Comparison of ENCODE assay signal across 14 mouse cellular contexts in genomic region chr7:92280925-92281324, GRCm38 (mm10).
DNase-seq lines count a peak whose midpoint lies in the region; ATAC-seq lines count a peak whose summit lies in the region.
"Had no signal": no experiment of that assay in that cellular context is flagged by ENCODE, and none has a peak within 500 bp of the region (broad histone marks: within the 10 kb centered on the region; RNA-seq: fewer than 3 reads in every experiment).

No protein-coding gene starts in this region.

- peaks cover 13% of the 10 kb centered on the region for H3K4me1 ChIP-seq in heart, embryonic 12.5 days (replicated peaks)
- no peaks in the 10 kb centered on the region for H3K4me1 ChIP-seq in midbrain, embryonic 14.5 days (ENCODE audit: control insufficient read depth, insufficient read depth, low read length)
- no peaks in the 10 kb centered on the region for H3K4me1 ChIP-seq in midbrain, embryonic 15.5 days
- H3K4me1 ChIP-seq in neural tube, embryonic 14.5 days (ENCODE audit: control insufficient read depth, insufficient read depth, low read length) = peaks cover 8% of the 10 kb centered on the region
- H3K4me1 ChIP-seq: megakaryocyte, embryonic 14.5 days had no signal

- H3K4me3 ChIP-seq in heart, embryonic 12.5 days = no peak overlapping the region
- no peak overlapping the region for H3K4me3 ChIP-seq in midbrain, embryonic 14.5 days (replicated peaks; ENCODE audit: low read depth, low read length)
- H3K4me3 ChIP-seq in midbrain, embryonic 15.5 days = no peak overlapping the region
- no peak overlapping the region for H3K4me3 ChIP-seq in neural tube, embryonic 14.5 days (ENCODE audit: low read depth, low read length)
- H3K4me3 ChIP-seq: megakaryocyte, embryonic 14.5 days had no signal

- no peak overlapping the region for H3K27ac ChIP-seq in heart, embryonic 12.5 days (ENCODE audit: poor library complexity, severe bottlenecking)
- no peak overlapping the region for H3K27ac ChIP-seq in midbrain, embryonic 14.5 days (replicated peaks; ENCODE audit: low read depth, low read length)
- H3K27ac ChIP-seq in midbrain, embryonic 15.5 days = no peak overlapping the region
- H3K27ac ChIP-seq in neural tube, embryonic 14.5 days (ENCODE audit: low read depth, low read length) = no peak overlapping the region
- H3K27ac ChIP-seq: liver, embryonic 14.5 days had no signal

- H3K4me2 ChIP-seq in heart, embryonic 12.5 days = no peak overlapping the region
- H3K4me2 ChIP-seq in midbrain, embryonic 14.5 days (ENCODE audit: low read length) = no peak overlapping the region
- H3K4me2 ChIP-seq in midbrain, embryonic 15.5 days = no peak overlapping the region
- H3K4me2 ChIP-seq in neural tube, embryonic 14.5 days (ENCODE audit: low read depth, low read length) = no peak overlapping the region

- H3K36me3 ChIP-seq in heart, embryonic 12.5 days = no peaks in the 10 kb centered on the region
- no peaks in the 10 kb centered on the region for H3K36me3 ChIP-seq in midbrain, embryonic 14.5 days (ENCODE audit: control insufficient read depth, insufficient read depth, low read length)
- no peaks in the 10 kb centered on the region for H3K36me3 ChIP-seq in midbrain, embryonic 15.5 days (replicated peaks)
- no peaks in the 10 kb centered on the region for H3K36me3 ChIP-seq in neural tube, embryonic 14.5 days (ENCODE audit: control insufficient read depth, insufficient read depth, low read length)

- no peaks in the 10 kb centered on the region for H3K9me3 ChIP-seq in heart, embryonic 12.5 days (replicated peaks)
- no peaks in the 10 kb centered on the region for H3K9me3 ChIP-seq in midbrain, embryonic 14.5 days (ENCODE audit: control insufficient read depth, low read length)
- H3K9me3 ChIP-seq in midbrain, embryonic 15.5 days = no peaks in the 10 kb centered on the region
- no peaks in the 10 kb centered on the region for H3K9me3 ChIP-seq in neural tube, embryonic 14.5 days (ENCODE audit: control insufficient read depth, low read length)
- H3K9me3 ChIP-seq: megakaryocyte, embryonic 14.5 days had no signal

- WGBS in heart, embryonic 12.5 days = 31% methylated on average over 7 of the region's 7 CpGs
- WGBS in midbrain, embryonic 14.5 days = 43% methylated on average over 7 of the region's 7 CpGs
- 32% methylated on average over 7 of the region's 7 CpGs for WGBS in midbrain, embryonic 15.5 days
- 25% methylated on average over 7 of the region's 7 CpGs for WGBS in neural tube, embryonic 14.5 days

- DNase-seq in heart, postnatal 4 days = peak; percentile 6
- peak; percentile 20 for DNase-seq in midbrain, embryonic 14.5 days
- peak; percentile 52 for DNase-seq in forelimb bud, embryonic 11.5 days (ENCODE audit: low read depth, low spot score)
- no peak for DNase-seq in thymus, adult 18-20 months
- no peak for DNase-seq in left cerebral cortex, adult 18-20 months (ENCODE audit: low spot score in 2 of 2)
- DNase-seq: adrenal gland, adult 8-10 months; B cell, adult 2 months; heart, adult 11 months had no signal

- ATAC-seq in heart, embryonic 12.5 days (ENCODE audit: insufficient number of reproducible peaks, low FRiP score) = no peak
- no peak for ATAC-seq in midbrain, embryonic 14.5 days (ENCODE audit: low FRiP score, low TSS enrichment)
- ATAC-seq in midbrain, embryonic 15.5 days (replicated peaks) = no peak
- peak; percentile 55; the same call in 1 of the 2 replicates for ATAC-seq in neural tube, embryonic 14.5 days (ENCODE audit: low read depth)
- ATAC-seq: forebrain, embryonic 16.5 days had no signal

- no peak overlapping the region; the same call in 1 of the 2 replicates for H3K9ac ChIP-seq in heart, embryonic 12.5 days
- no peak overlapping the region for H3K9ac ChIP-seq in midbrain, embryonic 14.5 days (replicated peaks; ENCODE audit: low read length)
- no peak overlapping the region for H3K9ac ChIP-seq in midbrain, embryonic 15.5 days
- H3K9ac ChIP-seq in neural tube, embryonic 14.5 days (replicated peaks; ENCODE audit: low read depth, low read length) = no peak overlapping the region
- H3K9ac ChIP-seq: liver, embryonic 14.5 days had no signal

- H3K27me3 ChIP-seq in heart, embryonic 12.5 days (replicated peaks) = no peaks in the 10 kb centered on the region
- H3K27me3 ChIP-seq in midbrain, embryonic 14.5 days (ENCODE audit: control insufficient read depth, insufficient read depth, low read length) = no peaks in the 10 kb centered on the region
- H3K27me3 ChIP-seq in midbrain, embryonic 15.5 days (replicated peaks) = no peaks in the 10 kb centered on the region
- no peaks in the 10 kb centered on the region for H3K27me3 ChIP-seq in neural tube, embryonic 14.5 days (ENCODE audit: control insufficient read depth, insufficient read depth, low read length)
- H3K27me3 ChIP-seq: megakaryocyte, embryonic 14.5 days had no signal

Comparison
In these comparisons a context has a peak if more than half of its experiments do, and no peak if none do; other contexts are left out.
1. DNase-seq: peak in heart, postnatal 4 days (single experiment), midbrain, embryonic 14.5 days (single experiment) and forelimb bud, embryonic 11.5 days (single experiment); none in thymus, adult 18-20 months (0 of 2) and left cerebral cortex, adult 18-20 months (0 of 2).